Mouse (Mus musculus) limb, embryonic 14.5 days (tissue): ENCODE results near the gene Nkx1-2. TPM values are rescaled to one million over a fixed set of nuclear protein-coding genes. Genes with fewer than 3 reads are reported as not detected.

Experiments used
- ATAC-seq: fragments of 200-750 bp; cut with Nextera tagmentation; 2 replicates; pipeline ENCODE4 v1.8.0; 2017; ENCODE audit warnings: low read depth, moderate number of reproducible peaks, moderate TSS enrichment; ENCODE audit not compliant: low FRiP score
- DNase-seq: peaks from one replicate; pipeline ENCODE4 v3.0.0-alpha.2; 2015; ENCODE audit warnings: low spot score
- H3K27ac ChIP-seq: fragments of 300-500 bp; sonication (generic); replicated peaks from 2 replicates; pipeline ENCODE4 v1.5.1; 2014; ENCODE audit warnings: low read depth, mild to moderate bottlenecking, low read length, moderate library complexity, mixed read lengths
- H3K27me3 ChIP-seq: fragments of 300-500 bp; sonication (generic); 2 replicates; pipeline ENCODE4 v1.6.1; 2014; ENCODE audit warnings: low read length, mixed read lengths; ENCODE audit not compliant: control insufficient read depth, insufficient read depth
- H3K36me3 ChIP-seq: fragments of 300-500 bp; sonication (generic); 2 replicates; pipeline ENCODE4 v1.6.1; 2014; ENCODE audit warnings: mild to moderate bottlenecking, low read length, moderate library complexity, mixed read lengths; ENCODE audit not compliant: control insufficient read depth, insufficient read depth
- H3K4me1 ChIP-seq: fragments of 300-500 bp; sonication (generic); 2 replicates; pipeline ENCODE4 v1.6.1; 2014; ENCODE audit warnings: antibody characterized with exemption, low read length, mixed read lengths; ENCODE audit not compliant: control insufficient read depth, insufficient read depth
- H3K4me2 ChIP-seq: fragments of 300-500 bp; sonication (generic); replicated peaks from 2 replicates; pipeline ENCODE4 v1.6.1; 2014; ENCODE audit warnings: low read depth, mild to moderate bottlenecking, low read length, moderate library complexity; ENCODE audit not compliant: severe bottlenecking
- H3K4me3 ChIP-seq: fragments of 300-500 bp; sonication (generic); replicated peaks from 2 replicates; pipeline ENCODE4 v1.5.1; 2014; ENCODE audit warnings: low read length
- H3K9ac ChIP-seq: fragments of 300-500 bp; sonication (generic); 2 replicates; pipeline ENCODE4 v1.6.1; 2014; ENCODE audit warnings: mild to moderate bottlenecking, low read depth, low read length, moderate library complexity; ENCODE audit not compliant: severe bottlenecking
- H3K9me3 ChIP-seq: fragments of 300-500 bp; sonication (generic); 2 replicates; pipeline ENCODE4 v1.6.1; 2016; ENCODE audit warnings: low read length; ENCODE audit not compliant: control insufficient read depth
- POLR2A ChIP-seq: fragments of 200-500 bp; IDR thresholded peaks from 2 replicates; pipeline ENCODE4 v1.8.0; 2012; ENCODE audit warnings: inconsistent platforms, mild to moderate bottlenecking, moderate library complexity, borderline replicate concordance; ENCODE audit not compliant: insufficient read depth, insufficient read length; ENCODE audit errors: extremely low read depth
- WGBS: fragments of 180-500 bp; shearing (Covaris S2); extraction: QIAGEN DNeasy Blood & Tissue Kit; methylation state at CpG from one replicate; pipeline ENCODE4 v1.1.7; 2014; 5-methylcytosine and 5-hydroxymethylcytosine counted together
- polyA plus RNA-seq, 2 experiments: library from polyadenylated mRNA; depleted of rRNA in 1 of 2; stranded (reverse) in 1 of 2; unstranded in 1 of 2; fragments of >200 nt; fragmentation: Nextera tagmentation in 1 of 2; extraction: Ambion mirVana in 1 of 2; gene quantifications; 2 replicates each; pipeline versions ENCODE4 v1.2.1 to v1.2.3; 2012 to 2014

The Nkx1-2 gene
- polyA plus RNA-seq, 2 experiments = 0.08 to 0.10 TPM

- peak overlapping the region; percentile 97 for H3K27ac ChIP-seq
- no peaks in the 10 kb centered on the region for H3K9me3 ChIP-seq
- H3K36me3 ChIP-seq = no peaks in the 10 kb centered on the region
- H3K4me2 ChIP-seq = peak overlapping the region; percentile 51
- WGBS = 2% methylated on average over 13 of the region's 13 CpGs
- H3K4me1 ChIP-seq = peaks cover 27% of the 10 kb centered on the region
- ATAC-seq (peak; percentile 81), DNase-seq (peak; percentile 91)
- no peaks in the 10 kb centered on the region for H3K27me3 ChIP-seq
- peak overlapping the region; percentile 78 for H3K9ac ChIP-seq
- no peak for TF ChIP-seq POLR2A
- H3K4me3 ChIP-seq = peak overlapping the region; percentile 69
Measured at GRCm38 (mm10) chr7:132575623-132576022, 23.8 kb downstream of the Nkx1-2 start.

GRCm38 (mm10) chr7:132574646-132575045, 24.8 kb downstream of the Nkx1-2 start:
- peak overlapping the region; percentile 51; the same call in 1 of the 2 replicates for H3K4me2 ChIP-seq
- no peaks in the 10 kb centered on the region for H3K27me3 ChIP-seq
- no peak for DNase-seq
- peaks cover 27% of the 10 kb centered on the region for H3K4me1 ChIP-seq
- ATAC-seq = no peak
- H3K27ac ChIP-seq = no peak overlapping the region
- 81% methylated on average over 5 of the region's 5 CpGs for WGBS
- no peak for TF ChIP-seq POLR2A
- H3K4me3 ChIP-seq = peak overlapping the region; percentile 69; the same call in 1 of the 2 replicates
- H3K9me3 ChIP-seq = no peaks in the 10 kb centered on the region
- H3K36me3 ChIP-seq = peaks cover under 1% of the 10 kb centered on the region
- H3K9ac ChIP-seq = no peak overlapping the region

- no peak overlapping the region for H3K9ac ChIP-seq
- no peak overlapping the region for H3K4me3 ChIP-seq
- 53% methylated on average over 6 of the region's 6 CpGs for WGBS
- ATAC-seq (no peak), DNase-seq (peak; percentile 37)
- H3K27ac ChIP-seq = 0 out of 2 replicates have a peak overlapping the region, but pooled peaks have one; percentile 56
- peaks cover 27% of the 10 kb centered on the region for H3K4me1 ChIP-seq
- no peaks in the 10 kb centered on the region for H3K27me3 ChIP-seq
- H3K4me2 ChIP-seq = peak overlapping the region; percentile 31
- H3K9me3 ChIP-seq = no peaks in the 10 kb centered on the region
- peaks cover 15% of the 10 kb centered on the region for H3K36me3 ChIP-seq
- TF ChIP-seq POLR2A = no peak
Measured at GRCm38 (mm10) chr7:132573205-132573604, 26.2 kb downstream of the Nkx1-2 start.

- 0 out of 2 replicates have a peak overlapping the region, but pooled peaks have one; percentile 56 for H3K27ac ChIP-seq
- no peak for TF ChIP-seq POLR2A
Measured at GRCm38 (mm10) chr7:132572738-132573137, 26.7 kb downstream of the Nkx1-2 start.

GRCm38 (mm10) chr7:132571481-132571880, 28.0 kb downstream of the Nkx1-2 start:
- no peak overlapping the region for H3K4me3 ChIP-seq
- no peak for ATAC-seq
- H3K4me1 ChIP-seq = peaks cover 27% of the 10 kb centered on the region
- no peak for TF ChIP-seq POLR2A
- no peak overlapping the region for H3K9ac ChIP-seq
- no peaks in the 10 kb centered on the region for H3K9me3 ChIP-seq
- DNase-seq = peak; percentile 64
- H3K36me3 ChIP-seq = peaks cover 32% of the 10 kb centered on the region
- H3K27ac ChIP-seq = peak overlapping the region; percentile 61; the same call in 1 of the 2 replicates
- 63% methylated on average over 8 of the region's 8 CpGs for WGBS
- peak overlapping the region; percentile 36 for H3K4me2 ChIP-seq
- H3K27me3 ChIP-seq = no peaks in the 10 kb centered on the region

More at GRCm38 (mm10) chr7:132572738-132573137, 26.7 kb downstream of the Nkx1-2 start:
- Histone ChIP-seq H3K4me1 (peaks cover 27% of the 10 kb centered on the region), H3K36me3 (peaks cover 20% of the 10 kb centered on the region), H3K9ac (no peak overlapping the region), H3K4me3 (no peak overlapping the region), H3K9me3 (no peaks in the 10 kb centered on the region), H3K4me2 (peak overlapping the region; percentile 31; the same call in 1 of the 2 replicates), H3K27me3 (no peaks in the 10 kb centered on the region)
- ATAC-seq (no peak), DNase-seq (no peak)
- 79% methylated on average over 3 of the region's 3 CpGs for WGBS

- H3K36me3 ChIP-seq = peaks cover 39% of the 10 kb centered on the region
- H3K4me1 ChIP-seq = peaks cover 22% of the 10 kb centered on the region
- no peak overlapping the region for H3K9ac ChIP-seq
- H3K4me2 ChIP-seq = no peak overlapping the region
- DNase-seq = no peak
- no peaks in the 10 kb centered on the region for H3K9me3 ChIP-seq
- ATAC-seq = no peak
- H3K27me3 ChIP-seq = no peaks in the 10 kb centered on the region
- H3K4me3 ChIP-seq = no peak overlapping the region
- no peak overlapping the region for H3K27ac ChIP-seq
- 79% methylated on average over 5 of the region's 5 CpGs for WGBS
- TF ChIP-seq POLR2A = no peak
Measured at GRCm38 (mm10) chr7:132570071-132570470, 29.4 kb downstream of the Nkx1-2 start.
